Mouse (Mus musculus): Measurements from ENCODE around the gene Edem1. TPM values are rescaled to one million over a fixed set of nuclear protein-coding genes. Genes with fewer than 3 reads are reported as not detected.

Gene Edem1
- polyA plus RNA-seq, 1 experiment = 41.9 TPM

DNA sequence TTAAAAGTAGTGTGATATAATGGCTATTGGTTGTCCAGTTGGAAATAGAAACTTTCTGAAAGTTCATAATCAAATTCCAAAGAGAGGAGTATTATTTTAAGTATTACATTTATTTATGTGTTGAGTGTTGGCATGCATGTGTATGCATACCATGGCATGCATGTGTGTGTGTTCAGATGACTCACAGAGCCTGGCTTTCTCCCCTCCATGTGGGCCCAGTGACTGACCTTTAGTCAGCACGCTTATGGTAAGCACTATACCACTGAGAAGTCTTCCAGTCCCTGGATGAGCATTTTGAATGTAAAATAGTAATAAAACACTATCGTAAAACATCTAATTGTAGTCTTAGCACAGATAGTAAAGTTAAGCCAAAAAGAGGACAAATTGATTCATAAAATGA is 16.3 kb upstream of the Edem1 start:
- Histone ChIP-seq H3K4me3 (ENCODE audit: insufficient read depth, low read depth, low read length) (no peak overlapping the region), H3K27ac (replicated peaks; ENCODE audit: low read depth, low read length) (no peak overlapping the region), H3K4me1 (ENCODE audit: control insufficient read depth, insufficient read depth, insufficient read length, low read length) (peaks cover 2% of the 10 kb centered on the region)

DNA sequence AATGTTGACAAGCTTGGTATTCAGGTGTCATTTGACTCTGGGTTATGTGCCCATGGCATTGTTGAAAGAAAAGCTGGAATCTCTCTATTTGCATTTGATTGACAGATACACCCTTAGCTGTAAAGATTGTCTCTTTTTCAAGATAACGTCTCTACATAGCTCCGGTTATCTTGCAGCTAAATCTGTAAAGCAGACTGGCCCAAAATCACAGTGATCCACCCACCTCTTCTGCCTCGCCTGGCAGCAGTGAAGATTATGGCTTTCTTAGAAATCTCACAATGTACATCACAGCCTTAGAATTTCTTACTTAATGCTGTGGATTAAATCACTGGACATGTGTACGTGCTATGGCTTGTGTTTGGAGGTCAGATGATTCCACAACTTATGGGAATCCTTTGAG is 10.9 kb upstream of the Edem1 start:
- Histone ChIP-seq H3K27ac (replicated peaks; ENCODE audit: low read depth, low read length) (no peak overlapping the region), H3K4me1 (ENCODE audit: control insufficient read depth, insufficient read depth, insufficient read length, low read length) (no peaks in the 10 kb centered on the region), H3K4me3 (ENCODE audit: insufficient read depth, low read depth, low read length) (no peak overlapping the region)

DNA sequence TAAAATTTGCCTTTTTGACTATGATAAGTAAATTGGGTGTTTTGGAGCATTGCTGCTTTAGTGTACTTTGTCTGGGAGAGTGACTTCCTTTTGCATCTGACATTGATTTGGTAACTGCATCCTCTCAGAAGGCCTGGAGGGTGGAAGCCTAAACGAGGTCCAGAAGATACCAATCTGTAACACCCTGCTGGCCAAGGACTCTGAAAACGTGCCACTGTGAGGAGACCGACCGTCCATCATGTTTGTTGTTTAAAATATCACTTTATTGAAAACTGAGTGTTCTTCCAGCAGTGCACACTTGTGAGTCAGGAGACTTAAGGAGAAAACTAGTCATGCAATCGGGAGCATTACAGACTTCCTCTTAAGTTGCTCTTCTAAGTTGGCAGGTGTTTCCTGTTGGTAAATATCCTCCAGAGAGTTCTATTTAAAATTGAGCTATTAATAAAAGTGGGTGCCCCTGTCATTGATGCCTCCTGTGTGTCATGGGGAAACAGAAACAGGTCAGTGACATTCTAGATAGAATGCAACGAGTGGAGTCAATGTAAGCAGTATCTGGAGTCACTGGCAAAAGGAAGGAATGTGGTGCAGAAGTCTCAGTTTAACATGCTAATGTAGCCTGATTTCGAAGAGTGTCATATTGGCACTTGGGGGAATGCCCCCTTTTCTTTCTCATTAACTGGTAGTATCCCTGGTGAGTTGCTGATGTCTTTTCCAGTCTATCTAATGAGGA is 3.5 kb upstream of the Edem1 start:
- Histone ChIP-seq H3K4me3 (ENCODE audit: insufficient read depth, low read depth, low read length) (no peak overlapping the region), H3K4me1 (ENCODE audit: control insufficient read depth, insufficient read depth, insufficient read length, low read length) (no peaks in the 10 kb centered on the region), H3K27ac (replicated peaks; ENCODE audit: low read depth, low read length) (peak overlapping the region; percentile 29; the same call in 1 of the 2 replicates)

DNA sequence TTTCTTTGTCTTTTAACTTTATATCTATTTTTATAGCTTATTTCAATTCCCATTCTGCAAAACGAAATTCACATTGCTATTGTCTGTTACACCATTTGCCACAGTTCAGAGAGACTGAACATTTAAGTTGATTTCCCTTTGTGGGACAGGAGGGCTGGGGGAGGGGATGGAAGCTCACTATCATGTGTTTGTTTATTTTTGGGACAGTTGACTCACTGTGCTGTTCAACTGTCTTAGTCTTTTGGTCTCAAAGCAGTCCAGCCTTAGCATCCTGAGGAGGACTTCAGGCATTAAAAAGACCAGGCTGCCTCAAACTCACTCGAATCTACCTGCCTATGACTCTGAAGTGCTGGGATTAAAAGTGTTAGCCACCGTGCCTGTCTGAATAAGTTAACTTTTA is 2.4 kb upstream of the Edem1 start:
- H3K4me1 ChIP-seq (ENCODE audit: control insufficient read depth, insufficient read depth, insufficient read length, low read length) = peaks cover 3% of the 10 kb centered on the region; the same call in 1 of the 2 replicates
- H3K4me3 ChIP-seq (ENCODE audit: insufficient read depth, low read depth, low read length) = no peak overlapping the region
- H3K27ac ChIP-seq (replicated peaks; ENCODE audit: low read depth, low read length) = no peak overlapping the region

DNA sequence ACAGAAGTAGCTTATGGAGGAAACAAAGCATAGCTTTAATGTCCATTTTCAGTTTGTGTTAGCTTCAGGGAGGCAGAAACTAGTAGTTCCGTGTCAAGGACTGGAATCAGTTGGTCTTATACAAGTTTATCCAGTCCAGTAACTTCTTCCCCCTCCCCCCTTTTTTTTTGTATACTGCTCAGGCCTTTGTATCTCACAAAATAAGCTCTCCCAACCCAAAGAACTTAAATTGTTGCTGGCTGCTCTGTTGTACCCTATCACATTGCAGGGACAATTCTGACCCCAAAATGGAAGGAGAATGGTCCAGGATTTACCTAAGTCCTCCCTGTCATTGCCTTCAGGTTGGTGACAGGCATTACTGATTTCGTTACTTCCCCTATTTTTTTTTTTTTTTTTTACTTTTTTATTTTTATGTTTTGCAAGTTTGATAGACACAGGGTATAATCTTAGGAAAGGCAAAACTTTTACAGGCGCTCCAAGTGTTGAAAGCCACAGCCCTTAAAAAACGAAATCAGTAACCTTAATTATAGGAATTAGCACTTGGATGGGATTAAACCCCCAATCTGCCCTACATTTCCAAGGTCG is 1.0 kb upstream of the Edem1 start:
- Histone ChIP-seq H3K27ac (replicated peaks; ENCODE audit: low read depth, low read length) (no peak overlapping the region), H3K4me3 (ENCODE audit: insufficient read depth, low read depth, low read length) (peak overlapping the region; percentile 67), H3K4me1 (ENCODE audit: control insufficient read depth, insufficient read depth, insufficient read length, low read length) (peaks cover 7% of the 10 kb centered on the region)

DNA sequence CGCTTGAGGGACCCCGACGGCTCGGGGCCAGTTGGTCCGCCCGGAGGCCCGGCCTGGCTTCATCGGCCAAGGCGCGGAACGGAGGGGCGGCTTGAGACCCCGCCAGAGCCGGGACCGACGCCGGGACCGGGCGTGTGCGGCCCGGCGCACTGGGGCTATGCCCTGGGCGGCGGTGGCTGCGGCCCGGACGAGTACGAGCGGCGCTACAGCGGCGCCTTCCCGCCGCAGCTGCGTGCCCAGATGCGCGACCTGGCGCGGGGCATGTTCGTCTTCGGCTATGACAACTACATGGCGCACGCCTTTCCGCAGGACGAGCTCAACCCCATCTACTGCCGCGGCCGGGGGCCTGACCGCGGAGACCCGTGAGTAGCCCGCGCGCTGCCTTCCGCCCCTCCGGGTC is 431 bp downstream of the Edem1 start:
- H3K27ac ChIP-seq (replicated peaks; ENCODE audit: low read depth, low read length) = peak overlapping the region; percentile 62
- H3K4me1 ChIP-seq (ENCODE audit: control insufficient read depth, insufficient read depth, insufficient read length, low read length) = peaks cover 18% of the 10 kb centered on the region
- peak overlapping the region; percentile 76 for H3K4me3 ChIP-seq (ENCODE audit: insufficient read depth, low read depth, low read length)

DNA sequence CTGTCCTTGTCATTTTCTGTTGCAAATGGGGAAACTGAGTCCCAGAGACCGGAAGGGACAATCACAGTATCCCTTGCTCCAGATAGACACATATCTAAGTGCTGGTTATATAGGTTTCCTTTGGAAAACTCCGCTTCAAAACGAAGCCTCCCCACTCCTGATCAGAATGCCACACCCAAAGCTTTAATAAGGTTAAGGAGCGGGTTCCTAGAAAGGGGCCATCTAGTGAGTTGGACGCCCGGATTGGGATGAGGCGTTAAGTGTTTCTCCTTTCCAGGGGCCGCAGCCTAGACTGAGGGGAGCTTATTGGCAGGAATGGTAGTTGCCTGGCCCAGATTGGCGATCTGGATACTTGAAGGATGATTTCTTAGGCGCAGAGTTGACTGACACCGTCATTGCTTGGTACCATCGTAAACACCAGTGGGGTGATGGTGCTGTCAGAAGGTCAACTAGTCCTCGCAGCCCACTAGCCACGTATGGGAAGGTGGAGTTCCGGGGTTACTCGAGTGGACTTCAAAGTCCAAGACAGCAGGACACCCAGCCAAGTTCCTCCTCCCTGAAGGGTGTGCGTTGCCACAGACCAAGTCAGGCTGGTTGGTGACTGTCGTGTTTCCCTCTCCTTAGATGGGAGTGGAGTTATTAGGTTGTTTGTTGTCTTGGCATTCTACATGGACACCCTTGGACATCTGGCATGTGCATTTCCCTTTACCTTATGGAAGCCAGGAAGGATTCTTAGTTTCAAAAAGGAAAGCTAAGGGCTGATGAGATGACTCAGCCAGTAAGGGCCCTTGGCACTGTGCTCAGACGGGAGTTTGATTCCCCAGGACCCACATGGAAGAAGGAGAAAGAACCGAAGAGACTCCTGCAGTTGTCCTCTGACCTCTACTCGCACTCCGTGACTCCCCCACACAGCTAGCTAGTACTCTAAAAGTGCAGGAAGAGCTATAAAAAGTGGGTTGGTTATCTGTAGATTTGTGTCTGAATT is 1.2 kb downstream of the Edem1 start:
- Histone ChIP-seq H3K27ac (replicated peaks; ENCODE audit: low read depth, low read length) (peak overlapping the region; percentile 62), H3K4me3 (ENCODE audit: insufficient read depth, low read depth, low read length) (peak overlapping the region; percentile 76), H3K4me1 (ENCODE audit: control insufficient read depth, insufficient read depth, insufficient read length, low read length) (peaks cover 21% of the 10 kb centered on the region)

DNA sequence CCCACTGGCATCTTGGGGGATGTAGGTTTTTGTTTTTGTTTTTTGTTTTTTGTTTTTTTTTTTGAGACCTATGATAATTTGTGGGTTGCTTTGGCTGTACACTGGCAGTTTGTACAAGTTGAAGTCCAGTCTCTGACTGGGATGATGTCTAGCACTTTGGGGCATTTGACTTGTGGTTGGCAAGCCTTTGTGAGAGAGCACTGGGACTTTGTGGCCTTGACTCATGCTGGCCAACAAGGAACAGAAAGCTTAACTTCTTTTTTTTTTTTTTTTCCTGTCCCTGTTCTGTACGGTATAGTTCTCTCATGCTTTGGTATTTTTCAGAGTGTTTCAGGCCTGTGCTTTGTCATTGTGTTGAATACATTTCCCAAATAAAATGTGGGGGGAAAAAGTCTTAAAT is 3.7 kb downstream of the Edem1 start:
- Histone ChIP-seq H3K27ac (replicated peaks; ENCODE audit: low read depth, low read length) (no peak overlapping the region), H3K4me3 (ENCODE audit: insufficient read depth, low read depth, low read length) (no peak overlapping the region), H3K4me1 (ENCODE audit: control insufficient read depth, insufficient read depth, insufficient read length, low read length) (peaks cover 33% of the 10 kb centered on the region)

DNA sequence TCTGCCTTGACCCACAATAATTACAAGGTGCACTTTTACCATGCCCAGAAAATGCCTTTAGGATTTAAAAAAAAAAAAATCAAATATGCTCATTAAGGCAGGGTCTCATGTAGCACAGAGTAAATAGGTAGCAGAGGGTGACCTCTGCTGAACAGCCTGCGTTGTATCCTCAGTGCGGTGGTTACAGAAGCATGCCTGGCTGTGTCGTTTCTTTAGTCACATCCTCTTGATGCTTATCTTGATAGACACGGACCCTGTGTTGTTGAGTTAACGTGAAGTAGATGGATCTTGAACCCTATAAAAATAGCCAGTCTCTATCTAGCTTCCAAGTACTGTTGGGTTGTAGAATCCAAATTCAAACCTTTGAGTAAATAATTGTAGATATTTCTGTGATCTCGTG is 4.5 kb downstream of the Edem1 start:
- Histone ChIP-seq H3K4me1 (ENCODE audit: control insufficient read depth, insufficient read depth, insufficient read length, low read length) (peaks cover 35% of the 10 kb centered on the region), H3K27ac (replicated peaks; ENCODE audit: low read depth, low read length) (no peak overlapping the region), H3K4me3 (ENCODE audit: insufficient read depth, low read depth, low read length) (no peak overlapping the region)

DNA sequence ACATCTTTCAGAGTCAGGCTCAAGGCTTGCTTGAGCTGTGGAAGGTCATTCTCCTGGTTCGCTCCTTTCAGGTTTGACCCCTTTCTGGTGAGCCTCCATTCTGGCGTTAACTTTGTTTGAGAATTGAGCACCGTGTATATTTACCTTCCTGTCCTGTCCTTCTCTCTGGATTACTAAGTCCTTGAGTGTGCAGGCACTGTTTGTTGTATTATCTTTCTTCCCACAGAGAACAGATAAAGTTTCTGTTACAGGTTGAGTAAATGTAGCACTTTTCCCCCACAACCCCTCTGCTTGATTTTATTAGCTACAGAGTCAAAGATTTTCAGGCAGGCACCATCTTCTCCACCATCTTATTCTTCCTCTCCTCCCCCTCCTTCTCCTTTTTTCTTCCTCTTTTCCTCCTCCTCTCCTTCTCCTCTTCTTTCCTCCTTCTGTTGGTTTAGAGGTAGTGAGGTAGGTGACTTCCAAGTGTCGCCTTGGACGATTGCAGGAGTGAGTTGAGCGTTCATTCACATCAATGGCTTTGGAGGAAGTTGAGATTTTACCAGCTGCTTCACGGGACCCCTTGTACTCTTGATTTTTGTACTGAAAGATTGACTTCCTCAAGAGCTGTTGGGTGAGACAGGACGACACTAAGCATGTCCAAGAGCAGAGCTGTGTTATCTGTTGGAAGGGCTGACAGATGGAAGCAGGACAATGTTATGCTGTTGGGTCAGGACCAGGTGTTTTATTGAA is 5.7 kb downstream of the Edem1 start:
- Histone ChIP-seq H3K4me1 (ENCODE audit: control insufficient read depth, insufficient read depth, insufficient read length, low read length) (peaks cover 35% of the 10 kb centered on the region), H3K27ac (replicated peaks; ENCODE audit: low read depth, low read length) (peak overlapping the region; percentile 32), H3K4me3 (ENCODE audit: insufficient read depth, low read depth, low read length) (no peak overlapping the region)

DNA sequence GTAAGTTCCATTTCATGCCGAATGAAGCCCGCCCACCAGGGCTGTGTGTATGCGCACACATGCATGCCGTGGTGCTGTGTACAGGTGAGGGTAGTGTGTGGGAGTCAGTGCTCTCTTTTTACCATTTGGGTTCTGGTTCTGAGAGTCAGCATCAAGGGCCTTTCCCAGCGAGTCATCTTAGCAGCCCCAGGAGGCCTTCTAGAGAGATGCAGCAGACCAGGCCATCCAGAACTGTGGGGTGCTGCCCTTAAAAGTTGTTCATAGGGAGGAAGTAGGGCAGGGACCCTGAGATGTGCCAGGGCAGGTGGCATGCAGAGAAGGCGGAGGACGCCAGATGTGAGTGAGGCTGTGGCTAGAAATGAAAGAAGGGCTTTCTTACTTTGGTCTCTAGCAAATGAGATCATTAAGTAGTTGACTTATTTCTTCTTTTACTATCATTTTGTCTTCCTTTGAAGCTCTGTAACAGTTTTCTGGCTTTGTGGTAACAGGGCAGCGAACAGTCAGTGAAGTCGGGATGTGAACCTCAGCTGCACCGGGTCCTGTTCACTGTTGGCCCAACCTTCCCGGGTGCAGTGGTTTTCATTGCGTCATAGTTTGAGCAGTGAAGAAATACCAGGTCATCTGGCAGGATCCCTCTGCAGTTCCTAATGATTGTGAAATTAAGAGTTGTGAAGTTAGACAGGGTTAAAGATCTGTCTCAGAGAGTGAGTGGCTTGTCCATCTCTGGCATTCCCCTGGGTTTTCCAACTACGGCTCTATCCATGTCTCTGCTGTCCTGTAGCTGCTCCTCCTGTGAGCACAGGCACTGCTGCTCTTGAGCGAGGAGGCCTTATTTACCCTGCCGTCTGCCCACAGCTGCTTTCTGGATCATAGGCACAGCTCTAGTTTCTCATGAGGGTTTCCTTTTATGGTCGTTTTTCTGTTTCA is 7.6 kb downstream of the Edem1 start:
- peaks cover 32% of the 10 kb centered on the region for H3K4me1 ChIP-seq (ENCODE audit: control insufficient read depth, insufficient read depth, insufficient read length, low read length)
- H3K27ac ChIP-seq (replicated peaks; ENCODE audit: low read depth, low read length) = peak overlapping the region; percentile 68
- no peak overlapping the region for H3K4me3 ChIP-seq (ENCODE audit: insufficient read depth, low read depth, low read length)

DNA sequence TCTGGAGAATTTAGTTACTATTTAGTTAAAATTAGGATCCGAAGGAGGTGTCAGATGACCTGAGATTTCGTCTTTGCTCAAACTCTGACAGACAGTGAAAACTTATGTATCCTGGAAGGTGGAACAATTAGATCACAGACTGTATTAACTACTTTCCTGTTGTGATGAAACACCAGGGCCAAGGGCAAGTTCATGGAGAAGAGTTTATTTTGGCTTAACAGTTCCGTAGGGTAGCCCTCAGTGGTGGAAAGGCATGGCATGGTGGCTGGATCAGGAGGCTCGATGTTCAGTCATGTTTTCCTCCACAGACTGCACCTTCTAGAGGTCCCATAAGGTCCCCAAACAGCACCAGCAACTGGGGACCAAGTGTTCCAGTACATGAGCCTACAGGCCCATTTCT is 8.6 kb downstream of the Edem1 start:
- H3K27ac ChIP-seq (replicated peaks; ENCODE audit: low read depth, low read length) = peak overlapping the region; percentile 7; the same call in 1 of the 2 replicates
- no peak overlapping the region for H3K4me3 ChIP-seq (ENCODE audit: insufficient read depth, low read depth, low read length)
- peaks cover 28% of the 10 kb centered on the region for H3K4me1 ChIP-seq (ENCODE audit: control insufficient read depth, insufficient read depth, insufficient read length, low read length)

DNA sequence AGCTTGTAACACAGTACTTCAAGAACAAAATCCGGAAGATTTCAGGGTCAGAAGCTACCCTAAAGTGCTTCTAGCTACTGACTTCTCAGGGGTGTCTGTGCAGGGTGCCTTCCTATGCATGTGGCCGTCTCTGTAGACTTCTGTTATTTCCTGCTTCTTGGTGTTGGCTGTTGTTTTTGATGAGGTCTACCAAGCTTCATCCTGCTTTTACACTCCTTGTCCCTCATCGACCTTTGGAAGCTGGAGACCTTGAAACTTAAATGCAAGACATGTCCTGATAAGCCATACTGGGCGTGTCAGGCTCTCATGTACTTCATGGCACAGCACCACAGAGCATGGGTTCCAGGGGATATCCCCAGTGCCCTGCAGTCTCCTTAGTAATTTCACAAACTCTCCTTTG is 9.5 kb downstream of the Edem1 start:
- H3K4me3 ChIP-seq (ENCODE audit: insufficient read depth, low read depth, low read length) = no peak overlapping the region
- H3K27ac ChIP-seq (replicated peaks; ENCODE audit: low read depth, low read length) = no peak overlapping the region
- peaks cover 26% of the 10 kb centered on the region for H3K4me1 ChIP-seq (ENCODE audit: control insufficient read depth, insufficient read depth, insufficient read length, low read length)

DNA sequence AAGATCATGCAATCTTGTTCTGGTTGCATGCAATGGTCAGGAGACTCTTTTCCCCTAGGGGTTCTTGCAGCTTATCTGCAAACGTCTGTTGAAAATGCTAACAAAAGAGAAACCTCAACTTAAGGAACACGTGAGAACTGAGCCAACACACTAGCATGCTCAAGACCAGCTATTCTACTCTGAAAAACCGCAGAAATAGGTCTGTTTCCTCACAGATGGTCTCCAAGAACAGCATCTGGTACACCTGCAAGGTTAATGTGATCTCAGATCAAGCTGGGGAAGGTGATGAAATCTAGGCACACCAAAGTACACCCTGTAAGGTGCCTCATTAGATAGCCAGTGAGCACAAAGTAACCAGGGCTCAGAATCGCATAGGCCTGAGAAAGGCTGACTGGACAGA is 11.0 kb downstream of the Edem1 start:
- no peak overlapping the region for H3K27ac ChIP-seq (replicated peaks; ENCODE audit: low read depth, low read length)

More for the DNA sequence above, 11.0 kb downstream of the Edem1 start:
- H3K4me1 ChIP-seq (ENCODE audit: control insufficient read depth, insufficient read depth, insufficient read length, low read length) = peaks cover 20% of the 10 kb centered on the region
- H3K4me3 ChIP-seq (ENCODE audit: insufficient read depth, low read depth, low read length) = no peak overlapping the region

Data from brown adipose tissue, adult 24 weeks (tissue).